Mouse (Mus musculus): ENCODE results near the gene Hs3st3a1. TPM values are rescaled to one million over a fixed set of nuclear protein-coding genes. Genes with fewer than 3 reads are reported as not detected.

The Hs3st3a1 gene
- total and polyA plus RNA-seq, 3 experiments = 0.03 TPM; not detected in 2

- Histone ChIP-seq H3K27me3 (ENCODE audit: control insufficient read depth in 1 of 2, insufficient read depth in 2 of 2, low read length in 2 of 2) (no peaks in the 10 kb centered on the region), H3K9me3 (replicated peaks; ENCODE audit: insufficient read depth, low read length) (no peaks in the 10 kb centered on the region)
Observed at GRCm38 (mm10) chr11:64560471-64560870, 125.3 kb downstream of the Hs3st3a1 start.

GRCm38 (mm10) chr11:64562771-64563170 is 127.6 kb downstream of the Hs3st3a1 start:
- H3K36me3 ChIP-seq (ENCODE audit: control insufficient read depth in 1 of 2, insufficient read depth in 2 of 2, low read length in 2 of 2) = no peaks in the 10 kb centered on the region
- no peaks in the 10 kb centered on the region for H3K79me2 ChIP-seq (ENCODE audit: control insufficient read depth, insufficient read depth, low read length, poor library complexity)
- H3K4me3 ChIP-seq (ENCODE audit: control insufficient read depth in 1 of 2, insufficient read depth in 1 of 2, low read depth in 2 of 2, low read length in 2 of 2) = no peak overlapping the region
- no peak for DNase-seq (ENCODE audit: low read depth, low spot score)
- no peaks in the 10 kb centered on the region for H3K4me1 ChIP-seq (ENCODE audit: control insufficient read depth in 1 of 2, insufficient read depth in 2 of 2, low read length in 2 of 2)
- H3K9me3 ChIP-seq (replicated peaks; ENCODE audit: insufficient read depth, low read length) = no peaks in the 10 kb centered on the region
- TF ChIP-seq POLR2A (IDR thresholded peaks at IDR 0.05; ENCODE audit: control insufficient read depth in 1 of 2, insufficient read depth in 1 of 2, low read depth in 1 of 2, low read length in 2 of 2, poor library complexity in 1 of 2) (no peak), MXI1 (IDR thresholded peaks at IDR 0.05; ENCODE audit: low read depth, low read length) (no peak), KAT2A (conservative IDR thresholded peaks at IDR 0.05; ENCODE audit: low read depth, low read length) (no peak), USF2 (IDR thresholded peaks at IDR 0.05; ENCODE audit: borderline replicate concordance in 1 of 2, insufficient read depth in 1 of 2, low read depth in 1 of 2, low read length in 2 of 2) (no peak), ZC3H11A (IDR thresholded peaks at IDR 0.05; ENCODE audit: low read depth, low read length) (no peak), ZKSCAN1 (IDR thresholded peaks at IDR 0.05; ENCODE audit: low read depth, low read length) (no peak), E2F4 (IDR thresholded peaks at IDR 0.05; ENCODE audit: borderline replicate concordance, low read depth, low read length) (no peak), HCFC1 (IDR thresholded peaks at IDR 0.05; ENCODE audit: low read depth, low read length) (no peak), MYC (IDR thresholded peaks at IDR 0.05; ENCODE audit: low read depth, low read length) (no peak), EP300 (IDR thresholded peaks at IDR 0.05; ENCODE audit: low read depth in 1 of 2, low read length in 2 of 2) (no peak), SMC3 (IDR thresholded peaks at IDR 0.05; ENCODE audit: low read depth, low read length) (no peak), CTCF (IDR thresholded peaks at IDR 0.05 in 2 of 3, conservative IDR thresholded peaks at IDR 0.05 in 1 of 3; ENCODE audit: control insufficient read depth in 1 of 3, insufficient read depth in 1 of 3, low read depth in 2 of 3, low read length in 3 of 3, poor library complexity in 1 of 3, severe bottlenecking in 1 of 3) (no peak)
- H3K9ac ChIP-seq (ENCODE audit: control insufficient read depth, low read depth, low read length, poor library complexity, severe bottlenecking) = no peak overlapping the region
- no peak overlapping the region for H3K27ac ChIP-seq (ENCODE audit: control insufficient read depth, low read depth, low read length)
- no peaks in the 10 kb centered on the region for H3K27me3 ChIP-seq (ENCODE audit: control insufficient read depth in 1 of 2, insufficient read depth in 2 of 2, low read length in 2 of 2)

More at GRCm38 (mm10) chr11:64560471-64560870, 125.3 kb downstream of the Hs3st3a1 start:
- no peak overlapping the region for H3K9ac ChIP-seq (ENCODE audit: control insufficient read depth, low read depth, low read length, poor library complexity, severe bottlenecking)
- H3K4me3 ChIP-seq (ENCODE audit: control insufficient read depth in 1 of 2, insufficient read depth in 1 of 2, low read depth in 2 of 2, low read length in 2 of 2) = no peak overlapping the region
- H3K36me3 ChIP-seq (ENCODE audit: control insufficient read depth in 1 of 2, insufficient read depth in 2 of 2, low read length in 2 of 2) = no peaks in the 10 kb centered on the region
- DNase-seq (ENCODE audit: low read depth, low spot score) = no peak
- no peaks in the 10 kb centered on the region for H3K4me1 ChIP-seq (ENCODE audit: control insufficient read depth in 1 of 2, insufficient read depth in 2 of 2, low read length in 2 of 2)
- no peak overlapping the region for H3K27ac ChIP-seq (ENCODE audit: control insufficient read depth, low read depth, low read length)
- no peaks in the 10 kb centered on the region for H3K79me2 ChIP-seq (ENCODE audit: control insufficient read depth, insufficient read depth, low read length, poor library complexity)
- TF ChIP-seq NRF1 (IDR thresholded peaks at IDR 0.05; ENCODE audit: insufficient read depth, low read depth, low read length, poor library complexity, severe bottlenecking) (no peak), SMC3 (IDR thresholded peaks at IDR 0.05; ENCODE audit: low read depth, low read length) (no peak), MAFK (IDR thresholded peaks at IDR 0.05; ENCODE audit: borderline replicate concordance, low read depth, low read length) (no peak), ZC3H11A (IDR thresholded peaks at IDR 0.05; ENCODE audit: low read depth, low read length) (no peak), TAL1 (IDR thresholded peaks at IDR 0.05; ENCODE audit: low read length) (no peak), MYB (IDR thresholded peaks at IDR 0.05; ENCODE audit: low read depth, low read length) (no peak)

Other genes with a start within 250 kb of the Hs3st3a1 start
- not detected in 2 replicates for gene F930015N05Rik, start 1.3 kb downstream of the Hs3st3a1 start, total RNA-seq (2012; rRNA removed)
- not detected for gene F930015N05Rik, start 1.3 kb downstream of the Hs3st3a1 start, polyA plus RNA-seq (2012; ENCODE audit: insufficient read depth in 1 of 2, insufficient read length in 2 of 2, low read depth in 1 of 2, low replicate concordance in 2 of 2, missing spikeins in 1 of 2)

All from MEL (cell line).